Mouse (Mus musculus): ENCODE results near the gene Cntnap2.

Gene Cntnap2

DNA sequence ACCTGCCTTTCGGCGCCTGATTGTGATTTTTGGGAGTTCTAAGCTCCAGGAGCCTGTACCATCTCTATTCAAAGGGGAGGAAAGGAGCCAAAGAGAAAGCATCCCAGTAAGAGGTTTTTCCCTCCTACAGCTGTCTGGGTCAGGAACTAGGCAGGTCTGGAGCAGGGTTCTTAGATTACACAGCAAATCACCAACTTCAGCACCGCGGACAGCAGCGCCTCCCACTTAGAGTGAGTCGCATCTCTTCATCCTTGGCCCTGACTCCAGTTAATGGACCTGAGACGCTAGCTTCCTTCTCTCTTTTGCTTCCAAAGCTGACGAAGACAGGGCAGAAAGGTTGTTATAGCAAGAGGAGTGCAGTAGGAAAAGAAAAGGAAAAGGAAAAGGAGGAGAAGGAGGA is at the start of gene Cntnap2:
Gene Cntnap2, plus strand, starts transcription at position 267 of the 400 bp plus-strand sequence.
- no peak for DNase-seq (ENCODE audit: low spot score)

DNA sequence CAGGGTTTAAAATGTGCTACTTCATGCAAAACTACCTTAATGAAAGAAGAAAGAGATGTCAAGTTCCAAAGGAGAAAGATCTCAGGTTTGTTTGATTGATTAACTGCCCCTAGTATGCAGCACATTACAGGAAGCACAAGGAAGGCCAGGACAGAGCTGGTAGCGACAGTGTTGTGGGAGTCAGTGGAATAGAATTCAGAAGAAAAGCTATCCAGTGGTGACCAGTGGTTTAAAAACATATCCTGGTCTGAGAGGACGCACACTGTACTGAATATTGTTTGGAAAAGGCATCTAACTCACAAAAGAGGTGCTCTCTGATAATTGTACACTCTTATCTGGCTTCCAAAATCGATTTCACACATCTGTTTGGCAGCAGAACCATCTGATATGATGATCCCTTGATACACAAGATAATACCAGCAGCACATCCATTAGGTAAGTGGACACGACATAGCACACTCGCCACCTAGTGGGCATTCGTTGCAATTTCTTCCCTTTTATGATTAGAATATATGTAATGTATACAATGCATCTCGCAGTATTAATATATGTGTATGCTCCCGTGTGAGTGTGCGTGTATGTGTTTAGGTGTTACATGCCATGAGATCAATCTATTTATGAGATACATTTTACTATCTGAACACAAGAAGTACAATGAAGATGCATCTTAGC is 33.0 kb upstream of the Cntnap2 start:
- no peak for DNase-seq (ENCODE audit: low spot score)

DNA sequence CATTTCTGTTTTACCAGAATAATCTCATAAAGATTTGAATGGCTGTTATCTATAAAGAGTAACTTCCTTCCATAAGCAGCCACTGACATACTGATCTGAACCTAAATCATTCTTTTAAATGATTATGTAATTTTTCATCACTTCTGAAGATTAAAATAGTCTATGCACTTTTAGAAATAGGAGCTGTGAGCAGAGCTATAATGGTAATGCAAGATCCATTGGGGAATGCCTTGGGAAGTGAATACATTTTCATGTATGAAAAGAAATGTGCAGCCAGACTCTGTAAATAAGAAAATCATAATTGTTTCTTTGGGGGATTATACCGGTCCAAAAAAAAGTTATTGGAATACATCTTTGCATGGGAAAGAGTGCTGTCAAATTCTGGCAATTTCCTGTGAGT is 19.7 kb upstream of the Cntnap2 start:
- no peak for DNase-seq (ENCODE audit: low spot score)

DNA sequence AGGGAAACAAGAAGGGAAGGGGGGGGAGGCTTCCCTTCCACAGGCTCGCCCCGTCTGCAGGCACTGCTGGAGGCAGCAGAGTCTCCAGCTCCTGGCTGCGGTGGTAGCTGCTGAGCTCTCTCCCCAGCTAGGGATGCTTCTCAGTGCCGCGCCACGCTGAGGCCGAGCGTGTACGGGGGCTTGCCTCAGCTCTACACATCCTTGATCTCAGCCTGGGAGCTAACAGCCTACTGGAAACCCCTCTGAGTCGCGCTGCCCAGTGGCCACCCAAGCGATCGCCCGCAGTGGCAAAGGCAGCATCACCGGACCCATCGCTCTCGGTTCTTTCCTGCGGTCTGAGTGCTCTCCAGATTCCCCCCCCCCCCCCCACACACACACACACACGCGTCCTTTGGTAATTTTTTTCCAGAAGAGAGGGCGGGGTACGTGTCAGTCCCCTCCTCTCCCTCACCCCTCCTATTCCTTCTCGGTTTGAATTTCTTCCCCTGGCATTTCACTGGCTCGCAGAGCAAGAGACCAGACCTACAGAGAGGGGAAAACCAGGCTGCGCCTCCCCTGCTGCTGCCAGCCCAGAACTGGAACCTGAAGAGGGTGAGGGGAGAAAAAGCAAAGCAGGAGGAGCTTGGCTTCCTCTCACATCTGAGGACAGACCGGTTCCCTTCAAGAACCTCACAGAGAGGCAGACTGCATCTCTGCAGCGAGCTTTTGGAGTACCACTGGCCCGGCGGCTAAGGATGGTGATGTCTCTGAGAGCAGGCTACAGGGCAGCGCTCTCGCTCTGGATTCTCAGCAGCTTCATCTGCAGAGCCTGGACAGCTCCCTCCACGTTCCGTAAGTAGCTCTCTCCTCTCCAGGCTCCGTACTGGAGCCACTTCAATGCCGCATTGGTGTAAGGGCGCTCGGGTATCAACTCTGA is 657 bp downstream of the Cntnap2 start:
- no peak for DNase-seq (ENCODE audit: low spot score)

DNA sequence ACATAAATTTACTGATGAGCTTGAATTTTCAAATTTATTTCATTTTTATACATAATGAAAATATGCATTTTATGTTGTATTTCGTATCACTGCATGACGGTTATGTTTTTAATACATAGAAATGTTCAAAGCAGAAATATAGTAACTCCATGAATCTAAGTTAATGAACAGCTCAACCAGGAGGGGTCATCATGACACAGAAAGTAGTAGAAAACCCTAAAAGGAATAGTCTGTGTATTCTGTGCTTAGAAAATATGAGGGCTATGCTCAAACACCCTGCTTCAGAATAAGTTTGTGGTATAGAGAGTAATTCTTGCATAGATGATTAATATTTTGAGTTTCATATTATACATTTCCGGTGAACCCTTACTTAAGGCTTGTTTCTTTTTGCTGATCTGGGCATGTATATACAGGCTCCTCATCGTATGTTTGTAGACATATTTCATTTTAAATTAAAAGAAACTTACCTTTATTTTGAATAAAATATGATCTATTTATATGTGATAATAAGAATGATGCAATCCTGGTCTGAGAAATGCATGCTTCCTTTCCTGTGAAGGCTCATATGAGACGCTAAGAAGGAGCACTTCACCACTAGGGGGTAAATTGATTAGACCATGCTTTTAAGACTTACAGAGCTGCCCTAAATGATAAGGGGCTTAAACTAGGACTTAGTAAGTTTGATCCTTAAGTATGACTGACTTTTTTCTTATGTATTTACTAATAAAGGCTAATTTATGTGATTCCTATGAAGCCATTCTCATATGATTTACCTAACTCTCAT is 3.2 kb downstream of the Cntnap2 start:
- no peak for DNase-seq (ENCODE audit: low spot score)

DNA sequence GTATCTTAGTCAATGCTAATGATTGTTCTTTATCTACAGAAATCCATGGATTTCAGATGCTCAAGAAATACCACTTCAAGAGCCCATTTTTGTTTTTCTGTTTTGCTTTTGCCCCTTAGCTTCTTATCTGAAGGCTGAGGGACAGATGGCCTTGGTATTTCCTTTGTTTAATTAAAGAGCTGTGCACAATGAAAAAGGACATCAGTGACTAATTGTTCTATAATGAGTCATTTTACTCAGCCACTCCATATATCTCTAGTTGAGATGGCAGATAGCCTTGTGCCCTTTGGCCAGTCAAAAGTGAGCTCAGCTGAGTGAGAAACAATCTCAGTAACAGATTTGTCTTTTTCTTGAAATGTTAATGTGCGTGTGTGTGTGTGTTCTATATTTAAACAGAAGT is 29.1 kb downstream of the Cntnap2 start:
- no peak for DNase-seq (ENCODE audit: low spot score)

DNA sequence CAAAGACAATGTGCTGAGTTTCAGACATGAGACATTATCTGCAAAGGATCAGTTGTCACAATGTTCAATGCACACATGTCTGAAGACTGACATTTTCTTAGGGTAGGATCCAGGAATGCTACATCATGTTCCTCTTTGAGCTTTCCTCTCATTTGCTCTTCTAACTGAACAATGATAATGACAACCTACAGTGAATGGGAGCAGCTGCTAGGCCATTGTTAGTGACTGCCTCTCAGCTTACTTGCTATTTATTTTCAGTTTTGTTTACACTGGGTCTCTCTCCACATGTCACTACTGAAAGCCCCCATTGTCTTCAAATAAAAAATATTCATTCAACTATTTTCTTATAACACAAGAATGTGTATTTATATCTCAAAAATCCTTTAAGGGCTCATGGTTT is 54.5 kb downstream of the Cntnap2 start:
- DNase-seq (ENCODE audit: low spot score): no peak

DNA sequence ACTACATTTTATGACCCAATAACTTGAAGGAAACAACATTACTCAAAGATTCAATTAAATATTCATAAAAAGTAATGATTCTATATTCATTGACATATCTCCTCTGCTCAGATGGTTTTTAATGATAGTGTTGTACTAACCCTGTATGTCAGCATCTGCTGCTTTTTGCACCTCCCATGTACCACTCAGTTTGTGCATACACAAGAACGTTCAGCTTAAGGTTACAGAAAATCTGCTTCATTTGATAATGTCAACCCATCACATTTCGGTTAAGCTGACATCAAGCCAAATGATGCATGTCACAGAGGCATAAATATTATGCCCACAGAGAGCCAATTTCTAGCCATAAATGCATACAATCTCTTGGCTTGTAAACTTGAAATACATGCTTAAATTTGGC is 85.7 kb downstream of the Cntnap2 start:
- no peak for DNase-seq (ENCODE audit: low spot score)

DNA sequence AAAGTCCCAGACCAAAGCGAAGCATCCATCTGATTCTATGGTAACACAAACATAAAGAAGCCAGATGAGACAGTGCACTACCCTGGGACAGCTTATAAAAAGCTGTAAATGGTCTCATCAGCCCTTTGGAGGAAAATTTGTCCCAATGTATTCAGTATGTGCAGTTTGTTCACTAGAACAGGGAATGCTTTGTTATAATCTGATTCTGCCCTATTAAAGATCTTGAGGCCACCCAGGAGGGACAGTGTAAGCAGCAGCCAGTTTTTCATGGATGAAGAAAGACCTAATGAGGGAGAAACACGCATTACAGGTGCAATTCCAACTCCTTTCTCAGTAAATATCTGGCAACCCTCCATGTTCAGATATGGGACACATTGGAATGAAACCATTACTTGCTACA is 145.9 kb downstream of the Cntnap2 start:
- no peak for DNase-seq (ENCODE audit: low spot score)

DNA sequence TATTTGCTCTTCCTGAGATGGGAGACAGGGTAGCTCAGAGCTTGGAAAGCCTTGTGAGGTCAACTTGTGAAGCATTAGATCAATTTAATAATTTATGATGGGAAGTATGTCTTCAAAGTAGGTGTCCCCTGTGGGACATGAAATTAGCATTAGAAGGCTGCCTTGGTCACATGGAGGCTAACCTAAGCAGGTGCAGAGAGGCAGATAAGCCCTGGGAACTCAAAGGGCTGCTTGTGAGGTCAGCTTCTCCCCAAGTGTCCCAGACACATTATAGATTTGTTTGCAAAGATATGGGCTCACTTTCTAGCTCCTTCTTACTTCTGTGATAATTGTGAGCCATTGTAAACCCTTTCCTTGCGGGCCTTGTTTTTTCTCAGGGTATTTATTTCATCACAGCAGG is 155.2 kb downstream of the Cntnap2 start:
- DNase-seq (ENCODE audit: low spot score): no peak

DNA sequence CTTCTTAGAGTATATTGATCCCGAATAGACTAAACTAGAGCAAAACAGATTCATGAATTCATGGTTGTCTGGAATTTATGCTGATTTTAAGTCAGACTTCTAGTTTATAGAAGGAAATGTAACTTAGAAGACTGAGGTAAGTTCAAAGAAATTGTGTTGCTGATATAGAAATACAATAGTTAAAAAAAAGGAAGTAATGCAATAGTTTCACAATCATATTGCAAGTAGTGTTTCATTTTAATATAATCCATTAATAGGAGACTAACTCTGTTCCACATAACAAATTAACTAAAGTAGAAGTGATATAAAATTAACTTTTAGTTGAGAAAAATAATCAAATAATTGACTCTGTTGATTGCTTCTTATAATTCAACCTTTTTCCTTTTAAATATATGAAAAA is 169.8 kb downstream of the Cntnap2 start:
- DNase-seq (ENCODE audit: low spot score): no peak

DNA sequence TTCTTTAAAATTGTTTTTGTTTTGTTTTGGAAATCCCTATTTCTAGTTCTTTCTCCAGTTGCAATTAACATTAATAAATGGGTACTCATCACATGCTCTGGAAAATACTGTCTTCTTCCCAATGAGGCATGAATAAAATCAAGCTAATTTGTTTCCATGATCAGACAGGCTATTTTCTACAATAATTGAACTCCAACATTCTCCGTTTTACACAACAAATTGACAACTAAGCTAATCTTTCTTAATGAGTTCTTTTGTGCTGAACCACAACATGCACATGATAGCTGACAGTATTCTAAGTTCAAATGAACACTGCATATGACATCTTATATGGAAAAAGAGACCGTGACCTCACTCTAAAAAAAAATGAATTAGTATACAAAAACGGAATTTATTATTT is 173.4 kb downstream of the Cntnap2 start:
- DNase-seq (ENCODE audit: low spot score): no peak

DNA sequence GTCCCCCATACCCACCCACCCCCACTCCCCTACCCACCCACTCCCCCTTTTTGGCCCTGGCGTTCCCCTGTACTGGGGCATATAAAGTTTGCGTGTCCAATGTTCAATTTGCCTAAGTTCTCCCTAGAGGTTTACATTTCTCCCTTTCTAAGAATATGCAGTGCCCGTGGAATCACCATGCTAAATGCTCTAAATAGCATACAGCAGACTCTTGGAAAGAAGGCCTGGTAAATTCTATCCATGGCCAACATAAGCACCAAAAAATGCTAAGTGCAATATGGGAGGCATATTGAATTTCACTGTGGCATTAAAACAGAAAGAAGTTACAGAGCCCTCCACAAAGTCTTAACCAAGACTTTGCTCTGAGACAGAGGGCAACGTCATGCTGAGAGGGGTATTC is 177.4 kb downstream of the Cntnap2 start:
- DNase-seq (ENCODE audit: low spot score): no peak

DNA sequence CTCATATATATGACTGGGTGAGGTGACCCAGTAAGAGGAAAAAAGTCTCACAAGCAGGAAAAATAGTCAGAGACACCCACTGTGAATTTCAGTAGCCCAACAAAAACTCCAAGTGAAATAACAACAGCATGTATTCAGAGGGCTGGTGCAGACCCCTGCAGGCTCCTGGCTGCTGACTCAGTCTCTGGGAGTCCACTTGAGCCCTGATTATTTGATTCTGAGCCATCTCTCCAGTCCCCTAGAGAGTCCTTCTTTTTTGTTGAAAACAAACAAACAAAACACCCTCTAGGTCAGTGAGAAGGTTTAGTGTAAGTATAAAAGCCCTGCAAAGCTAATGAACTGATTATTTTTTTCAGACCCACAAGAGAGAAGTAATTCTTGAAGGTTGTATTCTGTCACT is 179.0 kb downstream of the Cntnap2 start:
- DNase-seq (ENCODE audit: low spot score): no peak

DNA sequence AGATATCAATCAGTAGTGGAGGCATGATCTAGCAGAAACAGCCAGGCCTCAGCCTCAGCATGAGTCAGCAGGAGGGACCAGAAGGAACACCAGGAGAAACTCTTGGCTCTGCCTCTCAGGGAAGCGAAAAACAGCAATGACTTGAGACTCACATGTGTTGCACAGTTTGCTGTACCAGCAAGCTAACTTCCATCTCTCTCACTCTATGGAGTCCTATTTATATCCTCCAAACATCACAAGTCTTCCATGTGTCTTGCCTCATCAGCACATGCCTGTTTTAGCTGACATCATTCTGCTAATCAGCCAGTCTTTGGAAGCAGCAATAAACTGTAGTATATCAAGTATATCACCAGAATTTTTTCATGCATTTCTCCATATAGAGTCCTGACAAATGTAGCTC is 182.1 kb downstream of the Cntnap2 start:
- peak; percentile 12 for DNase-seq (ENCODE audit: low spot score)

DNA sequence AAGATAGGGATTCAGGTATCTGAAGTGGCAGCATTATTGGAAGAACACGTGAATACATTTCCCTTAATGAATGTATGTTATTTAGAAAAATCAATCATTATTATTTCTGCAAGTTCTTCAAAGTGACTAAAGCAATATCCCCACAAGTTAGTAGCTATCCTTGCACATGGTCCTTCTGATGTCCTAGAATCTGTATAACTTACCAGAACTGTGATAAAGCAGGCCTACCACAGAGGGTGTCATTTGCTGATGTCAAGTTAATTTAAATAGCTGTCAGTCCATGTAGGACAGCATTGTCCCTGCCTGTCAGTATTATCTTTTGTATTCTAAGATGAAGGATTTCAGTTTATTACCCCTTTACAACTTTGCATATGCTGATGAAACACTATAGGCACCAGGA is 185.5 kb downstream of the Cntnap2 start:
- no peak for DNase-seq (ENCODE audit: low spot score)

DNA sequence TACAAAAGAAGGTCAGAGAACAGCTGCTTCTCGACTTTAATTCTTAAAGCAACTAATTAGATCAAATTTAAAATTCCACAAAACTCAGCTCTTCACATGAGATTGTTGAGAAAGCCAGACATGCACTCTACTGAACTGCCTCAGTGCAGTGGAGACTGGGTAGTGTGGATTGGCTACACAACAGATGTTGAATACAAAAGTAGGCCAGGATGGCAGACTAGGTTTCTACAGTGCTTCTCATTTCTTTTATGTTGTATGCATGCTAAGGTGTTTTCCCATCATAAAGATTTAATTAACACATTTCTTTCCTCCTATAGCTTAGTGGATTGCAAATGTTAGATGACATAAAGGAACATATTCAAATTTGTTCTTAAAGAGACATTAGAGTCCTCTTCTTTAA is 198.9 kb downstream of the Cntnap2 start:
- DNase-seq (ENCODE audit: low spot score): no peak

DNA sequence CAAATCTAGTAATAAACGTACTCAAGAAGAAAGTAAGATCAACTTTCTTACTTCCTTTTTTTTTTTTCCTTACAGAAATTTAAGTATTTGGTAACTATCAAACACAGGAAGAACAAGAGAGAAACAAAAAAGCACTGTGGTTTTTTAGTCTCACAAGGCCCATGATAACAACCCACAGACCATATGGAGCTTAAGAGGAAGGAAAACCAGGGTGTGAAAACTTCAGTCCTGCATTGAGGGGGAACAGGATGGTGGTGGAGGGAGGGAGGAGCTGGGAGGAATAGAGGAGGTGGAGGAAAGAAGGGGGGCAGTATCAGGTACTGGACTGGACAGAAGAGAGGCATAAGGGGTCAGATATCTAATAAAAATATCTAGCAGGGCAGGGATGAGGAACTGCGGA is 212.4 kb downstream of the Cntnap2 start:
- DNase-seq (ENCODE audit: low spot score): no peak

DNA sequence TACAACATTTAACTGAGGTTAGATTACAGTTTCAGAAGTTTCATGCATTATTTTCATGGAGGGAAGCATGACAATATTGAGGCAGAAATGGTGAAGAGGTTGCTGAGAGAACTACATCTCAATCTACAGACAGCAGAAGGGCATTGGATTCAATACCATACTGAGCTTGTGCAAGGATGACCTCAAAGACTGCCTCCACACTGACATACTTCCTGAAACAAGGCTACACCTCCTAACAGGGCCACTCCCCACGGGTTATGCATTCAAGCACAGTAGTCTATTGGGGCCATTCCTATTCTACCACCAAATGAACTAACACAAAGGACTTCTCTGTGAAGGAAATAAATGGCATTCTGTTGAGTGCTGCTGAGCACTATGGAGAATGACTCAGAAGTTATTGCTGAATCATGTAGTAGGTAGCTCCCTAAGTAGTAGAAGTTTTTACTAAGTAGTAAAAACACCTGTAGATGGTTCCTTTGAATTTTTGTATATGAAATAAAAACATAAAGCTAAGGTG is 214.2 kb downstream of the Cntnap2 start:
- no peak for DNase-seq (ENCODE audit: low spot score)

DNA sequence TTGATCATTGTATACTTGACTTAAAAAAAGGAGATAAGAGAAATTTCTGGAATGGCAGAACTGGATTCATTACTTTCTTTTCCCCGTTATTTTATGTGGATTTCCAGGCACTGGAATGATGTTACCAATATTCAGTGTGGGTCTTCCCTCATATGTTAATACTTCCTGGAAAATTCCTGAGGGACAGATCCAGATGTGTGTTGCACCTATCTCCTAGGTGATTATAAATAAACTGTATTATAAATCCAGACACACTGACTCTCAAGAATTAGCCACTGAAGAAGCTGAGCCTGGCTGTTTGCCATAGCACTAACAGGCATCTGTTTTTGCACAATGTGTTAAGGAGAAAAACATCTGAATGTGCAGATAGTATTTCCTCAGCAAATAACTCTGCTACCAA is 231.0 kb downstream of the Cntnap2 start:
- DNase-seq (ENCODE audit: low spot score): peak; percentile 0

DNA sequence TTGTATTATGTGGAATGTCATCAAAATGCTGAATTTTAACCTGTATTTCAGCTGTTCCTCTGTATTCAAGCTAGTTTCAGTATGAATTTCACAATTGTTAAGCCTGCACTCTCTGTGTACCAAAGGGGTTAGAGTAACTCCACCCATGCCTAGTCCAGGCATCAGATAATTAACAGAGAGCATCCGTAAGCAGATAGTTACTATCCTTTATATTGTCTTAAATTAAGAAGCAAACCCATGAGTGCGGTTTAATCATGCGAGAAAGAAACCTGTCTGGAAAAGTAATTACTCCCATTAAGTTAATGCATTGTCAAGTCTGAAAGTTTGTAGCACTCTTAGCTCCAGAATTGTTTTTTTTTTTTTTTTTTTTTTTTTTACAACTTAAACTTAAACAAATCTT is 258.3 kb downstream of the Cntnap2 start:
- DNase-seq (ENCODE audit: low spot score): no peak

DNA sequence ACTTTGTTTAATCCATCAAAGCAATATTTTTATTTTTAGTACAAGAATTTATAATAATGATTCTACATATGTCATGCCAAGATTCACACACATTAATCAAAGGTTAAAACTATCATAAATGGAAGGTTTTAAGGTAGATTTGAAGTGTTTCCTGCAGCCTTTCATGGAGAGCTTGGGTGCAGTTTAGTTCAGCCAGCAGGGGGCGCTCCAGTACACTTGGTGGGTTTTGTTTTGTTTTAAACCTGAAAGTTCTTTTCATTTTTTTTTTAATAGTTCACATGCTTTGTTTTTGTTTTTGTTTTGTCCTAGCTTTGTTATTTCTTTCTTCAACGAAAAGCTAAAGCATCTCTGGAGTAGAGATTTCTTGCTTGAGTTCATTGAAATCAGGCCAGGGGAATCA is 264.3 kb downstream of the Cntnap2 start:
- peak; percentile 1 for DNase-seq (ENCODE audit: low spot score)

All from lung, postnatal 25 days (tissue).